Mouse (Mus musculus) ES-E14 (cell line): Measurements from ENCODE around the gene Car11. TPM values are rescaled to one million over a fixed set of nuclear protein-coding genes. Genes with fewer than 3 reads are reported as not detected.
"Not testable (repeated sequence)": the region's sequence is repeated elsewhere in the genome, so short reads cannot be mapped to it uniquely, and the experiment has no call there.

Source experiments
- DNase-seq: peaks from one replicate; pipeline ENCODE4 v3.0.0-alpha.2; 2013; ENCODE audit warnings: low read depth, low spot score
- H3K27ac ChIP-seq: 2 replicates; pipeline ENCODE4 v1.5.1; 2012; ENCODE audit warnings: low read depth, mild to moderate bottlenecking, low read length, moderate library complexity, mixed read lengths; ENCODE audit not compliant: poor library complexity, insufficient read depth, severe bottlenecking
- H3K36me3 ChIP-seq: 2 replicates; pipeline ENCODE4 v1.6.1; 2012; ENCODE audit warnings: mild to moderate bottlenecking, low read length, moderate library complexity, mixed read lengths; ENCODE audit not compliant: control insufficient read depth, poor library complexity, insufficient read depth, severe bottlenecking
- H3K4me1 ChIP-seq, 2 experiments: fragments of 150-350 bp in 1 of 2; sonication (generic) in 1 of 2; 2 replicates each; pipeline ENCODE4 v1.6.1; 2012; ENCODE audit warnings: low read length in 2 of 2, mild to moderate bottlenecking in 1 of 2, mixed read lengths in 1 of 2; ENCODE audit not compliant: control insufficient read depth in 2 of 2, insufficient read depth in 2 of 2, poor library complexity in 1 of 2
- H3K4me3 ChIP-seq, 2 experiments: fragments of 150-350 bp in 1 of 2; sonication (generic) in 1 of 2; 2 replicates each; pipeline ENCODE4 v1.5.1; 2012; ENCODE audit warnings: low read length in 2 of 2, low read depth in 1 of 2, mild to moderate bottlenecking in 1 of 2, mixed read lengths in 1 of 2; ENCODE audit not compliant: insufficient read depth in 1 of 2, poor library complexity in 1 of 2, severe bottlenecking in 1 of 2
- H3K9ac ChIP-seq: 2 replicates; pipeline ENCODE4 v1.6.1; 2012; ENCODE audit warnings: low read depth, mild to moderate bottlenecking, low read length, mixed read lengths; ENCODE audit not compliant: poor library complexity, insufficient read depth, severe bottlenecking
- H3K9me3 ChIP-seq: fragments of 150-350 bp; sonication (generic); 2 replicates; pipeline ENCODE4 v1.6.1; 2012; ENCODE audit warnings: low read depth, mild to moderate bottlenecking, low read length; ENCODE audit not compliant: control insufficient read depth, insufficient read depth
- CHD2 ChIP-seq: IDR thresholded peaks from 2 replicates; pipeline ENCODE4 v1.6.1; 2014; ENCODE audit warnings: mild to moderate bottlenecking, low read depth, low read length, inconsistent platforms
- HCFC1 ChIP-seq: IDR thresholded peaks from 2 replicates; pipeline ENCODE4 v1.6.1; 2012; ENCODE audit warnings: low read length, inconsistent platforms, borderline replicate concordance; ENCODE audit not compliant: insufficient read depth
- MAFK ChIP-seq: IDR thresholded peaks from 2 replicates; pipeline ENCODE4 v1.6.1; 2014; ENCODE audit warnings: mild to moderate bottlenecking, low read depth, low read length, inconsistent platforms; ENCODE audit not compliant: insufficient read depth
- ZC3H11A ChIP-seq: IDR thresholded peaks from 2 replicates; pipeline ENCODE4 v1.6.1; 2012; ENCODE audit warnings: low read depth, mild to moderate bottlenecking, inconsistent platforms, low read length, borderline replicate concordance
- ZNF384 ChIP-seq: IDR thresholded peaks from 2 replicates; pipeline ENCODE4 v1.6.1; 2012; ENCODE audit warnings: low read depth, low read length, inconsistent platforms
- in situ Hi-C, 2 experiments: fragments of 600-800 bp; cut with MboI; formaldehyde crosslinking; loops; one replicate each; pipeline ENCODE4 v1.15.1; 2025; ENCODE audit warnings: low sequenced_read_pairs in 2 of 2, inconsistent platforms in 1 of 2; ENCODE audit not compliant: unreplicated experiment in 2 of 2
- total RNA-seq: library from RNA; depleted of rRNA; stranded (reverse); fragments of 300-350 nt; gene quantifications from 2 replicates; pipeline ENCODE4 v1.2.3, GENCODE M21; 2012; rRNA removed

Car11 gene
- total RNA-seq: 4.4 and 7.9 TPM in 2 replicates

DNA sequence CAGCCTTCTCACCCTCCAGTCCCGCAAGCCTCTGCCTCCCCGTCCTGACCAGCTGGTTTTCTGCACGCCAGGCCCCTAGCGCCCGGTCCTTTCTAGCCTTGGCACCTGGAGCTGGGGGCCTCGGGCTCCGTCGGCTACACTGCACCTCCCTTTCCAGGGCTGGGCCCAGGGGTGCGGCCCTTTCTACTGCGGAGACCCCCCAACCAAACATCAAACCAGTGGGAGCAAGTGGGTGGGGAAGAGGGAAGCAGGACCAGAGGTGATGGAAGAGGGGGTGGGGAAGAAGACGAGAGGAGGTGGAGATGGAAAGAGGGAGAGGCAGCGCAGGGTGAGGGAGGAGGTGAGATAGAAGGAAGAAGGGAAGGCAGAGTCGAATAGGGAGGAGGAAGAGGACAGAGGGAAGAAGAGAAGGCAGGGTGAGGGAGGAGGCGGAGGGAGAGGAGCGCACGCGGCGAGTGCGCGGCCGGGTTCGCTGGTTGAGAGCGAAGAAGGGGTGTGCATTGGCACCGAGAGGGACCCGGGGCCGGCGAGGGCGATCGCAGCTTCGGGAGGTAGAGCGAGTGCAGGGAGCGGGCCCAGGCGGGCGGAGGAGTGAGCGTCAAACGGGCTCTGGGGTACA, at the start of gene Car11:
Gene Car11, plus strand, starts transcription at position 321 of the 619 bp plus-strand sequence.
- DNase-seq: no peak
- Histone ChIP-seq H3K27ac (no peak within 1 kb of the TSS), H3K9ac (peak within 1 kb of the TSS; percentile 29), H3K4me1 (peaks cover 0 to 8% of the 10 kb centered on the region in 2 experiments; a peak in 1 of 4 replicates), H3K4me3 (peak within 1 kb of the TSS; percentile 53 to 59), H3K36me3 (no peaks in the 10 kb centered on the region), H3K9me3 (no peaks in the 10 kb centered on the region)
- in situ Hi-C loops: no loop called here
- TF ChIP-seq MAFK (no peak), HCFC1 (no peak), CHD2 (no peak), ZC3H11A (no peak), ZNF384 (no peak)

DNA sequence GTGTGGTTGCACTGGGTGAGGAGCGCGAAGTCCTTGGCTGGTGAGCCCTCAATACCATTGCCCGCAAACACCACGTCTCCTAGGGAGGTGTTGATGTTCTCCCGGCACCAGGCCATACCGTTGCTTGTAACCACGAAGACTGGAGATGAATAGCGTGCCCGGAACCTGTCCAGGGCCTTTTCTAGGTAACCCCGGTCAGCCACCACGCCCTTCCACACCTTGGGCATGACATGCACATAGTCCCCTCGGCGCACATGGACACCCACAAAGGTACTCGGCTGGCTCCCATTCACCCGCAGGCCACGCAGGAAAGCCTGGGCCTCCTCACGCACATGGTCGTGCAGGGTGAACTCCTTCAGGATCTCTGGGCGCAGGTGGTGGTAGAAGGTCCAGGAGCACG, 49.2 kb upstream of the Car11 start:
- DNase-seq, H3K4me3 ChIP-seq, H3K9me3 ChIP-seq, in situ Hi-C loops, H3K36me3 ChIP-seq, H3K4me1 ChIP-seq, H3K9ac ChIP-seq, H3K27ac ChIP-seq: not testable (repeated sequence)

DNA sequence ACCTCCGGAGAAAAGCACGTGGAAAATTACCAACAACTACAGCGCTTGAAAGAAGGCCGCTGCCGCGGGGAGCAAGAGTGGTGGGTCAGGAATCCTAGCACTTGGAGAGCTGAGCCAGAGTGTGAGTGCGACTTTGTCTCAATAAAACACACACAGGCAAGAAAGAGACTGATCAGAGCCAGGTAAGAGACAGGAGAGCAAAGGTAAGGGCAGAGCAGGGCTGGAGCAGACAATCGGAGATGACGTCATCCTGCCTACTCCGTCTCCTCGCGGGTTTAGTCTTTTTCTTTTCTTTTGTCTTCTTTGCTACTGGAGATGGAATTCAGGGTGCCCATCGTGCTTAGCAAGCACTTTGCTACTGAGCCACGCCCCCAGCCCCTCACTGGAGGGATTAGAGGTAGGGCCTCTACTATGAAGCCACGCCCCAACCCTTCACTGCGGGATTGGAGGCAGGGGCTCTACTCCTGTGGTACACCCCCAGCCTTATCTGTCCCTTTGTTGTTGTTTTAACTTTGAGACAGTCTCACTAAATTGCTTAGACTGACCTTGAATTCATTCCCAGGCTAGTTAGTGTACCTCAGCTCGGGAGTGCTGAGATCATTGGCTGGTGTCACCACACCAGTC, 45.1 kb upstream of the Car11 start:
- no peak for TF ChIP-seq HCFC1
- no peak for TF ChIP-seq ZNF384
- TF ChIP-seq ZC3H11A: no peak
- no peak for TF ChIP-seq CHD2
- TF ChIP-seq MAFK: peak; percentile 55; the same call in 1 of the 2 replicates
- peaks cover 7% of the 10 kb centered on the region for H3K9me3 ChIP-seq
- H3K27ac ChIP-seq: no peak overlapping the region; the same call in 1 of the 2 replicates
- H3K36me3 ChIP-seq: no peaks in the 10 kb centered on the region; the same call in 1 of the 2 replicates
- H3K4me3 ChIP-seq: no peak overlapping the region
- DNase-seq: no peak
- peaks cover 0 to 11% of the 10 kb centered on the region in 2 experiments; a peak in 1 of 4 replicates for H3K4me1 ChIP-seq
- peak overlapping the region; percentile 38; the same call in 1 of the 2 replicates for H3K9ac ChIP-seq
- in situ Hi-C loops: no loop called here

DNA sequence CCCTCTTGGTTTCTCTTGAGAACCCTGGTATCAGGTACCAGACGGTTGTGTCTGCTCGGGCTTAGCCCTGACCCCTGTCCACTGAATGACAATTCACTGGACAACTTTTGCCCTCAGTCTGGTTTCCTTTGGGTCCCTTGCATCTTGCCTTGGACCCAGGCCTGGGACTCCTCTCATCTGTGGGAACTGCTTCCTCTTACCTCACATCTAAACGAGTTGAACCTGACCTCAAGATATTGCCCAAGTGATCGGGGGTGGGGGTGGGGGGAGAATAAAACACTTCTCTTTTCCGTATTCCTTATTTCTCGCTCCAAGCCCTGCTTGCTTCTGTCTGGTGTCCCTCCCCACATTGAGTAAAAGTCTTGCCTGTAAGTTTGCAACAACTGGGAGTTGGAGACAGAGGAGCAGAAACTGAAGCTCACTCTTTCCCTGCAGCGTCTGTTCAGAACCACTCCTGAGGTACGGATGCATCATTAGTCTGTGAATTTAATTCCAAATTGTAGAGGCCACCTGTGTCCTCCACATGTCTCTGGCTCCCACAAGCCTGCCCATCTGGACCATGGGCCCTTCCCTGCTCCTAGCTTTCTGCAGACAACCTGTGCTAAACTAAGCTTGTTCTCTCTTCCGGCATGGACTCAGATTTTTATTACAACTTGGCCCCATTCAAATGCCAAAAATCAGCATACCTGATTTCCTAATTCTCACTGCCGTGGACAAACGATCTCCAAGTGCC, 38.7 kb upstream of the Car11 start:
- no peaks in the 10 kb centered on the region; the same call in 1 of the 2 replicates for H3K36me3 ChIP-seq
- in situ Hi-C loops: no loop called here
- DNase-seq: no peak
- H3K9ac ChIP-seq: no peak overlapping the region
- H3K4me3 ChIP-seq: no peak overlapping the region
- TF ChIP-seq HCFC1 (no peak), ZC3H11A (no peak), MAFK (no peak), ZNF384 (no peak), CHD2 (no peak)
- H3K27ac ChIP-seq: peak overlapping the region; percentile 13; the same call in 1 of the 2 replicates
- H3K4me1 ChIP-seq: peaks cover 2 to 14% of the 10 kb centered on the region in 2 experiments; a peak in 2 of 4 replicates
- H3K9me3 ChIP-seq: peaks cover 13% of the 10 kb centered on the region

DNA sequence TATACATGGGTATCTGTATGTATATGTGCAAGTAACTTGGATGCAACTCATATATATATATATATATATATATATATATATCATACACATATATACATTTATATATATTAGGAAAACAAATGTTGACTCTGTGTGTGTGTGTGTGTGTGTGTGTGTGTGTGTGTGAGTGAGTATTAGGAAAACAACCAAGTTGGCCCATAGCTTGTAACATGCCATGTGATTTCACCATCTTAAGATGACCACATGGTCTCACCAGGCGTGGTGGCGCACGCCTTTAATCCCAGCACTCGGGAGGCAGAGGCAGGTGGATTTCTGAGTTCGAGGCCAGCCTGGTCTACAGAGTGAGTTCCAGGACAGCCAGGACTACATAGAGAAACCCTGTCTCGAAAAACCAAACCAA, 37.9 kb upstream of the Car11 start:
- H3K36me3 ChIP-seq, H3K27ac ChIP-seq, H3K9ac ChIP-seq, DNase-seq, H3K4me3 ChIP-seq, in situ Hi-C loops: not testable (repeated sequence)
- peaks cover 2 to 13% of the 10 kb centered on the region in 2 experiments; a peak in 2 of 4 replicates for H3K4me1 ChIP-seq
- H3K9me3 ChIP-seq: peaks cover 13% of the 10 kb centered on the region
